Comparison of ENCODE assay signal across 17 mouse cellular contexts in the genomic region with DNA sequence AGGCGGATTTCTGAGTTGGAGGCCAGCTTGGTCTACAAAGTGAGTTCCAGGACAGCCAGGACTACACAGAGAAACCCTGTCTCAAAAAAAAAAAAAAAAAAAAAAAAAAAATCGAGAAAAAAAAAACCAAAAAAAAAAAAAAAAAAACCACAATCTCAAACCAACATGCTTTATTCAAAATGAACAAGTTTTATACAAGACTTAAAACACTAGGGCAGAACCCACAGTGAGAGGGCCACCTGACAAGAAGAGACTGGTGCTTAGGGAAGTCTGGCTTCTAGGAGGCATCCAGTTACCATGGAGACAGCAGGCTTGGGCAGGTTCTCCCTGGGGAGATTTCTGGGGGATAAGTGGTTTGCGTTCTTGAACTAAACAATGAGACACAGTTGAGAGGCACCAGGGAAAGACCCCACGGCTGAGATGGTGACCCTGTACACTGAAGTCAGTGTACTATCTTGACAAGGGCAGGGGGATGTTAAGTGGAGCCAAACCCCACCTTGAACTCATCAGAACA. TPM values are rescaled to one million over a fixed set of nuclear protein-coding genes. Genes with fewer than 3 reads are reported as not detected.
DNase-seq lines count a peak whose midpoint lies in the region; ATAC-seq lines count a peak whose summit lies in the region.
"Had no signal": no experiment of that assay in that cellular context is flagged by ENCODE, and none has a peak within 500 bp of the region (broad histone marks: within the 10 kb centered on the region; RNA-seq: fewer than 3 reads in every experiment).

No protein-coding gene starts in this region.

- ATAC-seq in forebrain, embryonic 13.5 days, result no peak
- no peak for ATAC-seq in forebrain, embryonic 15.5 days (replicated peaks)
- ATAC-seq in embryonic facial prominence, embryonic 15.5 days (ENCODE audit: insufficient number of reproducible peaks, low FRiP score, low TSS enrichment, low read depth), result no peak
- ATAC-seq: activated CD4-positive, CD25-positive, alpha-beta regulatory T cell, adult 4 months had no signal

- H3K9ac ChIP-seq in forebrain, embryonic 13.5 days, result no peak overlapping the region
- H3K9ac ChIP-seq in forebrain, embryonic 15.5 days (replicated peaks), result no peak overlapping the region
- no peak overlapping the region for H3K9ac ChIP-seq in embryonic facial prominence, embryonic 15.5 days
- H3K9ac ChIP-seq: liver, embryonic 14.5 days had no signal

- H3K4me3 ChIP-seq in forebrain, embryonic 13.5 days, result no peak overlapping the region
- H3K4me3 ChIP-seq in forebrain, embryonic 15.5 days, result no peak overlapping the region
- H3K4me3 ChIP-seq in embryonic facial prominence, embryonic 15.5 days (replicated peaks), result no peak overlapping the region
- H3K4me3 ChIP-seq: heart, embryonic 10.5 days had no signal

- H3K27me3 ChIP-seq in forebrain, embryonic 13.5 days, result no peaks in the 10 kb centered on the region; the same call in 1 of the 2 replicates
- no peaks in the 10 kb centered on the region for H3K27me3 ChIP-seq in forebrain, embryonic 15.5 days
- H3K27me3 ChIP-seq in embryonic facial prominence, embryonic 15.5 days, result no peaks in the 10 kb centered on the region

- H3K9me3 ChIP-seq in forebrain, embryonic 13.5 days (replicated peaks), result no peaks in the 10 kb centered on the region
- H3K9me3 ChIP-seq in forebrain, embryonic 15.5 days, result no peaks in the 10 kb centered on the region
- H3K9me3 ChIP-seq in embryonic facial prominence, embryonic 15.5 days (replicated peaks), result no peaks in the 10 kb centered on the region
- H3K9me3 ChIP-seq: heart, embryonic 10.5 days had no signal

- peaks cover 53% of the 10 kb centered on the region for H3K36me3 ChIP-seq in forebrain, embryonic 13.5 days (ENCODE audit: poor library complexity, severe bottlenecking)
- peaks cover 36% of the 10 kb centered on the region for H3K36me3 ChIP-seq in forebrain, embryonic 15.5 days
- peaks cover 50% of the 10 kb centered on the region for H3K36me3 ChIP-seq in embryonic facial prominence, embryonic 15.5 days

- 0 out of 2 replicates have a peak overlapping the region, but pooled peaks have one; percentile 7 for H3K27ac ChIP-seq in forebrain, embryonic 13.5 days
- no peak overlapping the region for H3K27ac ChIP-seq in forebrain, embryonic 15.5 days (replicated peaks)
- H3K27ac ChIP-seq in embryonic facial prominence, embryonic 15.5 days (replicated peaks), result peak overlapping the region; percentile 51; the same call in 1 of the 2 replicates
- H3K27ac ChIP-seq: heart, embryonic 10.5 days; liver, embryonic 14.5 days had no signal

- peak; percentile 49 for DNase-seq in thymus, postnatal 0 days (ENCODE audit: low spot score)
- DNase-seq in thymus, adult 18-20 months, result no peak
- DNase-seq in cerebellum, adult 11-12 months, result no peak
- no peak for DNase-seq in left cerebral cortex, postnatal 14 days (ENCODE audit: low spot score in 2 of 2)
- DNase-seq in spleen, postnatal 4 days (ENCODE audit: low spot score in 2 of 2), result no peak
- DNase-seq: B cell, adult 2 months; cerebellum, adult 2 months; heart, postnatal 4 days; kidney, adult 18-20 months; lung, postnatal 14 days had no signal

- 38% methylated on average over 4 of the region's 4 CpGs for WGBS in forebrain, embryonic 13.5 days
- WGBS in forebrain, embryonic 15.5 days, result 27% methylated on average over 4 of the region's 4 CpGs
- WGBS in embryonic facial prominence, embryonic 15.5 days, result 21% methylated on average over 4 of the region's 4 CpGs

- H3K4me1 ChIP-seq in forebrain, embryonic 13.5 days, result peaks cover 26% of the 10 kb centered on the region
- peaks cover 21% of the 10 kb centered on the region for H3K4me1 ChIP-seq in forebrain, embryonic 15.5 days
- peaks cover 27% of the 10 kb centered on the region for H3K4me1 ChIP-seq in embryonic facial prominence, embryonic 15.5 days

- intact Hi-C loops in left cerebral cortex, postnatal 14 days (cut with DNase I), result no loop called here

- H3K4me2 ChIP-seq in forebrain, embryonic 13.5 days, result no peak overlapping the region
- no peak overlapping the region for H3K4me2 ChIP-seq in forebrain, embryonic 15.5 days (replicated peaks)
- no peak overlapping the region for H3K4me2 ChIP-seq in embryonic facial prominence, embryonic 15.5 days (replicated peaks)

RNA-seq across cellular contexts. Expression of gene Mxra7, which starts 4.4 kb away (rescaled TPM):
- polyA plus RNA-seq in forebrain, embryonic 13.5 days (2015; fragmentation: Nextera tagmentation; extraction: Ambion mirVana), result 14.4 and 14.8 TPM in 2 replicates
- polyA plus RNA-seq in forebrain, embryonic 15.5 days (2015; fragmentation: Nextera tagmentation; extraction: Ambion mirVana), result 7.6 and 10.7 TPM in 2 replicates
- 4.8 and 5.0 TPM in 2 replicates for polyA plus RNA-seq in thymus, postnatal 0 days (2015; fragmentation: Nextera tagmentation; extraction: Ambion mirVana)
- polyA plus RNA-seq in embryonic facial prominence, embryonic 15.5 days (2015; fragmentation: Nextera tagmentation; extraction: Ambion mirVana), result 24.8 and 32.3 TPM in 2 replicates
- total RNA-seq in left cerebral cortex, postnatal 14 days (2021), result 10 to 100 TPM; 14.9 to 15.9 TPM
- total RNA-seq: monocyte, adult 5-6 weeks had no signal
- polyA plus RNA-seq: activated CD4-positive, CD25-positive, alpha-beta regulatory T cell, adult 4 months had no signal

RNA-seq across cellular contexts. Expression of gene Mettl23, which starts 10.8 kb away (rescaled TPM):
- polyA plus RNA-seq in forebrain, embryonic 13.5 days (2015; fragmentation: Nextera tagmentation; extraction: Ambion mirVana), result 83.6 and 85.7 TPM in 2 replicates
- polyA plus RNA-seq in forebrain, embryonic 15.5 days (2015; fragmentation: Nextera tagmentation; extraction: Ambion mirVana), result 81.9 and 87.5 TPM in 2 replicates
- polyA plus RNA-seq in thymus, postnatal 0 days (2015; fragmentation: Nextera tagmentation; extraction: Ambion mirVana), result 139 and 143 TPM in 2 replicates
- 75.9 and 79.9 TPM in 2 replicates for polyA plus RNA-seq in embryonic facial prominence, embryonic 15.5 days (2015; fragmentation: Nextera tagmentation; extraction: Ambion mirVana)
- total RNA-seq in left cerebral cortex, postnatal 14 days (2021), result 10 to 100 TPM; 25.8 to 28.4 TPM

RNA-seq across cellular contexts. Expression of gene Jmjd6, which starts 11.0 kb away (rescaled TPM):
- polyA plus RNA-seq in forebrain, embryonic 13.5 days (2015; fragmentation: Nextera tagmentation; extraction: Ambion mirVana), result 77.7 and 78.0 TPM in 2 replicates
- 76.7 and 78.5 TPM in 2 replicates for polyA plus RNA-seq in forebrain, embryonic 15.5 days (2015; fragmentation: Nextera tagmentation; extraction: Ambion mirVana)
- 58.6 and 62.2 TPM in 2 replicates for polyA plus RNA-seq in thymus, postnatal 0 days (2015; fragmentation: Nextera tagmentation; extraction: Ambion mirVana)
- 74.1 and 79.1 TPM in 2 replicates for polyA plus RNA-seq in embryonic facial prominence, embryonic 15.5 days (2015; fragmentation: Nextera tagmentation; extraction: Ambion mirVana)
- 10 to 100 TPM; 25.4 to 30.2 TPM for total RNA-seq in left cerebral cortex, postnatal 14 days (2021)

RNA-seq across cellular contexts. Expression of gene Mfsd11, which starts 20.0 kb away (rescaled TPM):
- polyA plus RNA-seq in forebrain, embryonic 13.5 days (2015; fragmentation: Nextera tagmentation; extraction: Ambion mirVana), result 38.0 and 39.4 TPM in 2 replicates
- polyA plus RNA-seq in forebrain, embryonic 15.5 days (2015; fragmentation: Nextera tagmentation; extraction: Ambion mirVana), result 49.8 and 54.9 TPM in 2 replicates
- polyA plus RNA-seq in thymus, postnatal 0 days (2015; fragmentation: Nextera tagmentation; extraction: Ambion mirVana), result 32.6 and 35.3 TPM in 2 replicates
- polyA plus RNA-seq in embryonic facial prominence, embryonic 15.5 days (2015; fragmentation: Nextera tagmentation; extraction: Ambion mirVana), result 44.8 and 51.2 TPM in 2 replicates
- total RNA-seq in left cerebral cortex, postnatal 14 days (2021), result 10 to 100 TPM; 36.9 to 45.9 TPM

RNA-seq across cellular contexts. Expression of gene Srsf2, which starts 20.7 kb away (rescaled TPM):
- 750 and 773 TPM in 2 replicates for polyA plus RNA-seq in forebrain, embryonic 13.5 days (2015; fragmentation: Nextera tagmentation; extraction: Ambion mirVana)
- 637 and 680 TPM in 2 replicates for polyA plus RNA-seq in forebrain, embryonic 15.5 days (2015; fragmentation: Nextera tagmentation; extraction: Ambion mirVana)
- 853 and 857 TPM in 2 replicates for polyA plus RNA-seq in thymus, postnatal 0 days (2015; fragmentation: Nextera tagmentation; extraction: Ambion mirVana)
- 694 and 715 TPM in 2 replicates for polyA plus RNA-seq in embryonic facial prominence, embryonic 15.5 days (2015; fragmentation: Nextera tagmentation; extraction: Ambion mirVana)
- 100 to 1,000 TPM; 161 to 168 TPM for total RNA-seq in left cerebral cortex, postnatal 14 days (2021)
